Mouse (Mus musculus) small intestine, adult 2 months (tissue): Measurements from ENCODE around the gene Nploc4. TPM values are rescaled to one million over a fixed set of nuclear protein-coding genes. Genes with fewer than 3 reads are reported as not detected.

Source experiments
- H3K27ac ChIP-seq: fragments of 200-500 bp; 2 replicates; pipeline ENCODE4 v1.5.1; 2012; ENCODE audit warnings: low read depth, low read length, control low read depth, inconsistent platforms; ENCODE audit not compliant: insufficient read depth
- H3K27me3 ChIP-seq: fragments of 200-500 bp; 2 replicates; pipeline ENCODE4 v1.6.1; 2012; ENCODE audit warnings: mild to moderate bottlenecking, moderate library complexity, low read length, inconsistent platforms; ENCODE audit not compliant: control insufficient read depth, insufficient read depth
- H3K36me3 ChIP-seq: fragments of 200-500 bp; 2 replicates; pipeline ENCODE4 v1.6.1; 2012; ENCODE audit warnings: mild to moderate bottlenecking, low read length, control low read depth, inconsistent platforms; ENCODE audit not compliant: control insufficient read depth, insufficient read depth
- H3K4me1 ChIP-seq: fragments of 200-500 bp; 2 replicates; pipeline ENCODE4 v1.6.1; 2012; ENCODE audit warnings: low read length, inconsistent platforms, mixed read lengths; ENCODE audit not compliant: control insufficient read depth, insufficient read depth, insufficient read length
- H3K4me3 ChIP-seq: fragments of 200-500 bp; 2 replicates; pipeline ENCODE4 v1.5.1; 2012; ENCODE audit warnings: low read depth, mild to moderate bottlenecking, control low read depth, inconsistent platforms, low read length, moderate library complexity
- CTCF ChIP-seq: fragments of 200-500 bp; IDR thresholded peaks from 2 replicates; pipeline ENCODE4 v1.5.1; 2012; ENCODE audit warnings: low read depth, mild to moderate bottlenecking, control low read depth, inconsistent platforms, low read length, moderate library complexity, mixed read lengths; ENCODE audit not compliant: insufficient replicate concordance, insufficient read length; ENCODE audit errors: extremely low read depth
- POLR2A ChIP-seq: fragments of 200-500 bp; IDR thresholded peaks from 2 replicates; pipeline ENCODE4 v1.6.1; 2012; ENCODE audit warnings: low read depth, mild to moderate bottlenecking, control low read depth, inconsistent platforms, low read length, moderate library complexity
- WGBS: fragments of 180-500 bp; shearing (Covaris S2); methylation state at CpG from one replicate; pipeline ENCODE4 v1.1.7; 2018; 5-methylcytosine and 5-hydroxymethylcytosine counted together
- polyA plus RNA-seq: library from polyadenylated mRNA; depleted of rRNA; stranded (reverse); fragments of >200 nt; gene quantifications from 2 replicates; pipeline ENCODE4 v1.2.3, GENCODE M21; 2012

Gene Nploc4
- polyA plus RNA-seq, 1 experiment, result 54.8 TPM

DNA sequence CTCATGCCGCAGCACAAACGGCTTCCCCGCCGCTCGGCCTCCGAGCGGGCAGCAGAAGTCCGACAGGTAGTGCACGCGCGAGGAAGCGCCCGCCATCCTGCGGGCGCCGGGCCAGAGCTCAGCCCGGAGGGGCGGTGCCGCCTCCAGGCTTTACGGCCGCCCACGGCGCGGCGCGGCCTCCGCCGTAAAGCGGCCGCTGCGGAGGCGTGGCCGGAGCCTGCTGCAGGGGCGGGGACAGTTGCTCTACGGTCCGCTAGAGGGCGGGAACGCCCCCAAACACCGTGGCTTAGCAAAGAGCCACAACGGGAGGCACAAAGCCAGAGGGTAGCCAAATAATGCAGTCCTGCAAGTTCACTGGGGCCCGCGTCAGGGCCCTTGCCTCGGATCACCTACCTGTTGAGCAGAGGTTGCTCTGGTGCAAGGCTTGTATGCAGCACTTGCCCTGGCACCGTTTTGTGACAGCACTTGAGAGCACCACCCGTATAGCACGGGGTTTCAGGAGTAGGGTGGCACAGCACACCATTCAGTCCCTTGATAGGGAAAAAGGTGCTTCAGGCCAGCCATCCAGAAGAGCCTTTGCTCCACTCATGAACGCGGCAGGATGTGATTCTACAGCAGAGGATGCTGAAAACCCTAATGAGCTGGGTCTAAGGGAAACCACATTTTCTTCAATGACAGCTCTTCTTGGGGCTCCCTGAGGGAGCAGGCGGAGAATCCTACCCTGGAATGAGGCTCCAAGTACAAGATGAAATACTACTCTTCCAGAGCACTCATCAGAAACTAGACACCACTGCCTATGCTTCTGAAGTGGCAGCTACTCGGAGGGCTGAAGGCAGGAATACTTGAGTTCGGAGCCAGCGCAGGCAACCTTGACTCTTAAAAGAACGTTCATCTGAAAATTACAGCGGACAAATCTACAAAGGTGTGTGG, 58.6 kb downstream of the Nploc4 start, which contains the start of gene Faap100:
TSS of gene Faap100 (minus strand) at position 154 of the 930 bp plus-strand sequence.
- H3K4me3 ChIP-seq, result peak within 1 kb of the TSS; percentile 72
- no peaks in the 10 kb centered on the region for H3K27me3 ChIP-seq
- no peak within 1 kb of the TSS for H3K27ac ChIP-seq
- peaks cover 39% of the 10 kb centered on the region for H3K36me3 ChIP-seq
- TF ChIP-seq POLR2A (peak; percentile 68), CTCF (peak; percentile 73)
- WGBS, result 8% methylated on average over 54 of the region's 54 CpGs
- peaks cover 8% of the 10 kb centered on the region for H3K4me1 ChIP-seq

DNA sequence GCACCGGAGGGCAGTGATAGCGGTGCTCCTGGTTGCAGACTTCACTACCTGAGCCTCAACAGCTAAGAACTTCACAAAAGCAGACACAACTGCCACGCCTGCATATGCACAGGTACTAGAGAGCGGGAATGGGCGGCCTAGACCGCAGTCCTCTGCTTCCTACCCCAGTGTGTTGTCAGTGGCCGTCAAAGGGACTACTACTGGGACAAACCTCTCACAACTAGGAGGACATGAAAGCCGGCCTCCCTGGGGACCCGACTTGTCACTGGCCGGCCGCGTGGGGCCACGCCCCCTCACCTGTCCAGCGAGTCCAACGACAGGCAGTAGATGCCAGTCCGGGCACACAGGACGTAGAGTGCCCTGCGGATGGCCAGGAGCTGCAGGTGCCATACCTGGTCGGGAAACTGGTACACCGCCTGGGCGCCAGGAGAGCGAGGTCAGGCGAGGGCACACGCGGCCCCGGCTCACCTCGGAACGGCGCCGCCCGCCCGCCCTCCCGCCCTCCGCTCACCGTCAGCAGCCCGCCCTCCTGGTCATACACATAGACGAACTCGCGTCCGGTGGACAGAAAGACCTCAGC, 59.4 kb downstream of the Nploc4 start:
- TF ChIP-seq POLR2A (no peak), CTCF (no peak)
- Histone ChIP-seq H3K4me3 (peak overlapping the region; percentile 72), H3K27me3 (no peaks in the 10 kb centered on the region), H3K27ac (no peak overlapping the region), H3K4me1 (peaks cover 8% of the 10 kb centered on the region), H3K36me3 (peaks cover 37% of the 10 kb centered on the region)
- 2% methylated on average over 40 of the region's 40 CpGs for WGBS

DNA sequence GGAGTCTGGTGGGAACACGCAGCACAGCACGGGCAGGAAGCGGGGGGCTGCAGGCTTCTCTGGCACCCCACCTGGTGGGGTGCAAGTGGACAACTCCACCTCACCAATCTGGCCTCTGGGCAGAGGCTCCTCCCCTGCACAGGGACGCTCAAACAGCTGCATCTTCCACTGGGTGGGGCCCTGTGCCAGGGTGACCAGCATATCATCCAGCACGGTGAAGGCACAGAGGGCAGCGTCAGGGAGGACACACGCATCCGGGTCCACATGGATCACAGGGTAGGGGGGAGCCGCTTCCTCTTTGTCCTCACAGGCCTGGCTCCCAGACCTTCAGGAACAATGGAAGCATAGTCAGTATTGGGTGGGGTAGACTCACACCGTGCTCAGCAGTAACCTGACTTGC, 60.2 kb downstream of the Nploc4 start:
- Histone ChIP-seq H3K27me3 (no peaks in the 10 kb centered on the region), H3K27ac (no peak overlapping the region), H3K4me3 (peak overlapping the region; percentile 72; the same call in 1 of the 2 replicates), H3K36me3 (peaks cover 37% of the 10 kb centered on the region), H3K4me1 (peaks cover 8% of the 10 kb centered on the region)
- WGBS, result 49% methylated on average over 10 of the region's 10 CpGs
- TF ChIP-seq POLR2A (no peak), CTCF (no peak)

DNA sequence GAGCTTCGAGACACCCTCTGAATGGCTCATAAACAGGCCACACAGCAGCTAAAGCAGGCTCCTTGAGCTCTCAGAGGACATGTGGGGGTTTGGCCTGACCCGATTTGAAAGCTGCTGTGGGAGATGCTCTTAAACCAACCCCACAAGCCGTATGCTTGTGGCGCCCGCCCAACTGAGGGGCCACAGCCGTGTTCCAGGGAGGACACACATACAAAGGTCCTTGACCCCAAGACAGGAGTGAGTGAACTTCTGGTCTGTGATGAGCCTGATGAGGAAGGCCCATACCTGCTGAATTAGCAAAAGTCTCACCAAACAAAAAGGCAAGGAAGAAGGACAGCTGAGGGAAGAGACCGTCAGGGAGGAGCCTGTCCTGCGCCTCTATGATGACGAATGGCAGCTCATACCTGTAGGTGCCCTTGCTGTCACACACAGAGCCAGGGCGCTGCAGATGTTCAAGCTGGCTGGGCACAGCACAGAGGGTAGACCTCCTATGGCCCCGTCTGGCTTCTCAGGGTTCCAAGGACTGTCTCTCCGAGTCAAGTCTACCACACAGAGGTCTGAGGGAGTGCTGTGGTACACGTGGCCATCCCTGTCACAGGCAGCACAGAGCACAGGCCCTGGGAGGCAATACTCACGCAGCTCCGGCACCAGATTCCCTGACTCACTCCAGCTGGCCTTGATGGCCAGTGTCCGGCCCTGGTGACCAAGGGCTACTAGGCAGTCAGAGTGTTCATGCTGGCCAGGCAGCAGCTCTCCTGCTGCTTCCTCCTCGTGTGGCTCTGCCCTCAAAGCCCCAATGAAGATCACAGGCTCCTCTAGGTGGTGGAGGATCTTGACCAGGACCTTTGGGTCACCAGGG, 61.0 kb downstream of the Nploc4 start:
- no peak overlapping the region for H3K27ac ChIP-seq
- 93% methylated on average over 17 of the region's 17 CpGs for WGBS

DNA sequence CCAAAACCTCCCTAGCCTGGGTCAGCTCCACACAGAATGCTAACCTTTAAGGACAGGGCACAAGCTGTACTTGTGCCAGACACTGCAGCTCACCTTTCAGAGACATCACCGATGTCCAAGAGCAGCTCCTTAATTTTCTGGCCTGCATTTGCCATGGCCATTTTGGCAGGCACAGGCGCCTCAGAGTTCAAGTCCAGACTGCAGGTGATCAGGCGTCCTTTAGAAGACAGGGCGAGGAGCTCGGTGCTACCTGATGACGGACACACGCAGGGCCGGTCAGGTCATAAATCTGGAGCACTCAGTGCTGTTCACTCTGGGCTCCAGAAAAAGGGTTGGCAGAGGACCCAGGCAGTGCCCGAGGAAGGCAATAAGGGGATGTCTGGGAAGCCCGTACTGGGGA, 62.2 kb downstream of the Nploc4 start:
- Histone ChIP-seq H3K4me1 (peaks cover 8% of the 10 kb centered on the region), H3K4me3 (no peak overlapping the region), H3K27me3 (no peaks in the 10 kb centered on the region), H3K27ac (no peak overlapping the region), H3K36me3 (peaks cover 26% of the 10 kb centered on the region)
- no peak for TF ChIP-seq POLR2A
- no peak for TF ChIP-seq CTCF
- WGBS, result 93% methylated on average over 10 of the region's 10 CpGs

More for the DNA sequence above, 61.0 kb downstream of the Nploc4 start:
- Histone ChIP-seq H3K4me1 (peaks cover 8% of the 10 kb centered on the region), H3K4me3 (no peak overlapping the region), H3K27me3 (no peaks in the 10 kb centered on the region), H3K36me3 (peaks cover 28% of the 10 kb centered on the region)
- TF ChIP-seq POLR2A, result no peak
- no peak for TF ChIP-seq CTCF

DNA sequence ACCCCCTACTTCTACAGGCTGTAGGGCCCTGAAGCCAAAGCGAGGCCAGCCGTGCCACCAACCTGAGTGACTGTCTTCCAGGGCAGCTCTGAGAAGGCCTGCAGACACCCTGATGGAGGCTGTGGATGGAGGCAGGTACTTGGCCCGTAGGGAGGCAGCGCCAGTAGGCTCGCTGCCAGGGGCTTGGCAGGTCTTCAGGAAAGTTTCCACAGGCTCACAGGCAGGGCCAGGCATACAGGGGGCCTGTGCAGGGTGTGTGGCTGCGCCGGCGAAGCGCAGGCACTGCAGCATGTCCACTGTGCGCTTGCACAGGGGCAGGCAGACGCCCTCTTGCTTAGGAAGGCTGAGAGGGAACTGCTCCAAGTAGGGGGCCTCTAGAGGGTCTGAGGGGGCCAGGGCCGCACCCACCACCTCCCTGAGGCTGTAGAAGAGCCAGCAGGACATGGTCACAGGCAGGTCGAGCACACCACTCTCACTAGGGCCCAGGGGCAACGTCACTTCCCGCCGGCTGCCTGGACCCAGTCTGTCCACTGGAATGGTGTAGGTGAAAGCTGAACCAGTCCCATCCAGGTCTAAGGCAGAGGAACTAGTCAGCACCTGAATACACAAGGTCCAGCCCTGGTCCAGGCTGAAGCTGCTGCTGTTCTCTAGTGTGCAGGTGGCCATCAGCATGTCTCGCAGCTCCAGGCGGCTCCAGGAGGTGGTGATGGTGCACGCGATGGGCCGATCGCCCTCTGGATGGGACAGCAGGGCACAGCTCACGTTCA, 63.5 kb downstream of the Nploc4 start:
- H3K27me3 ChIP-seq, result no peaks in the 10 kb centered on the region
- H3K27ac ChIP-seq, result no peak overlapping the region
- H3K36me3 ChIP-seq, result peaks cover 26% of the 10 kb centered on the region
- TF ChIP-seq POLR2A, result no peak
- TF ChIP-seq CTCF, result no peak
- no peak overlapping the region for H3K4me3 ChIP-seq
- H3K4me1 ChIP-seq, result peaks cover 13% of the 10 kb centered on the region
- 79% methylated on average over 23 of the region's 23 CpGs for WGBS
